Mouse (Mus musculus): ENCODE data around the gene Slc8a1. TPM values are rescaled to one million over a fixed set of nuclear protein-coding genes. Genes with fewer than 3 reads are reported as not detected.

The Slc8a1 gene
- total and polyA plus RNA-seq, 2 experiments from 2014 or later, result 71.6 to 875 TPM

GRCm38 (mm10) chr17:81526463-81526862 lies 211.7 kb downstream of the Slc8a1 start:
- no peak for DNase-seq (ENCODE audit: low spot score)
- ATAC-seq (ENCODE audit: insufficient read depth, low read depth), result peak; percentile 54
- TF ChIP-seq EP300 (IDR thresholded peaks at IDR 0.05; ENCODE audit: low read depth) (no peak), CTCF (IDR thresholded peaks at IDR 0.05; ENCODE audit: low read depth) (no peak)
- H3K4me1 ChIP-seq (ENCODE audit: control insufficient read depth, insufficient read depth), result peaks cover 14% of the 10 kb centered on the region
- H3K4me3 ChIP-seq (ENCODE audit: low read depth, low read length), result no peak overlapping the region
- 62% methylated on average over 3 of the region's 3 CpGs for WGBS
- no peak overlapping the region; the same call in 1 of the 2 replicates for H3K27ac ChIP-seq (ENCODE audit: low read depth)
- H3K27me3 ChIP-seq (ENCODE audit: control insufficient read depth, insufficient read depth, low read length), result no peaks in the 10 kb centered on the region
- H3K9ac ChIP-seq (replicated peaks; ENCODE audit: low read depth, low read length), result no peak overlapping the region
- no peaks in the 10 kb centered on the region for H3K9me3 ChIP-seq (replicated peaks; ENCODE audit: control insufficient read depth, low read length)
- no peaks in the 10 kb centered on the region for H3K36me3 ChIP-seq (replicated peaks; ENCODE audit: control insufficient read depth, insufficient read depth, low read length)
- no peak overlapping the region for H3K4me2 ChIP-seq (ENCODE audit: low read depth, low read length)

- H3K27ac ChIP-seq (ENCODE audit: low read depth), result no peak overlapping the region
- TF ChIP-seq CTCF (IDR thresholded peaks at IDR 0.05; ENCODE audit: low read depth) (no peak), EP300 (IDR thresholded peaks at IDR 0.05; ENCODE audit: low read depth) (no peak)
- no peak overlapping the region for H3K9ac ChIP-seq (replicated peaks; ENCODE audit: low read depth, low read length)
- ATAC-seq (ENCODE audit: insufficient read depth, low read depth) (no peak), DNase-seq (ENCODE audit: low spot score) (no peak)
- H3K36me3 ChIP-seq (replicated peaks; ENCODE audit: control insufficient read depth, insufficient read depth, low read length), result no peaks in the 10 kb centered on the region
- no peak overlapping the region for H3K4me2 ChIP-seq (ENCODE audit: low read depth, low read length)
- H3K4me3 ChIP-seq (ENCODE audit: low read depth, low read length), result no peak overlapping the region
- H3K4me1 ChIP-seq (ENCODE audit: control insufficient read depth, insufficient read depth), result peaks cover 18% of the 10 kb centered on the region
- H3K9me3 ChIP-seq (replicated peaks; ENCODE audit: control insufficient read depth, low read length), result no peaks in the 10 kb centered on the region
- WGBS, result 60% methylated on average over 6 of the region's 6 CpGs
- no peaks in the 10 kb centered on the region for H3K27me3 ChIP-seq (ENCODE audit: control insufficient read depth, insufficient read depth, low read length)
These were observed 213.4 kb downstream of the Slc8a1 start for GRCm38 (mm10) chr17:81524826-81525225.

DNA sequence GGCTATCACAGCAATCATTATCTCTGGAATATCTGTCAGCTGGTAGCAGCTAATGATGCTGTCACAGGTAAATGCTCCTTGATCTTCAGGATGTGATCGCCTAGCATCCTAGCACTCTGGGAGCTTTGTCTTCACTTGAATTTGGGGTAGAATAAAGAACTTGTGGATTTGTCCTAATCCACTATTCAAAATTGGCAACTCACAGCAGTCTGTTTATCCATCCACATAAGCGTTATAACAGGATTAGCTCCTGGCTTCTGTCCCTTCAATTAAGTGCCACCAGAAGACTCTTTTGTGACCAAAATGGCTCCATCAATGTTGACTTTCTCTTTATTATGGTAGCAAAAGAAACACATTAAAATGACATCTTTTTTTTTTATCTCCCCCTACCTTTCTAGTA lies 214.2 kb downstream of the Slc8a1 start:
- 69% methylated on average over 2 of the region's 2 CpGs for WGBS
- Histone ChIP-seq H3K36me3 (replicated peaks; ENCODE audit: control insufficient read depth, insufficient read depth, low read length) (no peaks in the 10 kb centered on the region), H3K27me3 (ENCODE audit: control insufficient read depth, insufficient read depth, low read length) (no peaks in the 10 kb centered on the region), H3K9ac (replicated peaks; ENCODE audit: low read depth, low read length) (no peak overlapping the region), H3K4me1 (ENCODE audit: control insufficient read depth, insufficient read depth) (peaks cover 22% of the 10 kb centered on the region), H3K27ac (ENCODE audit: low read depth) (no peak overlapping the region), H3K4me2 (ENCODE audit: low read depth, low read length) (no peak overlapping the region), H3K9me3 (replicated peaks; ENCODE audit: control insufficient read depth, low read length) (no peaks in the 10 kb centered on the region), H3K4me3 (ENCODE audit: low read depth, low read length) (no peak overlapping the region)
- no peak for ATAC-seq (ENCODE audit: insufficient read depth, low read depth)
- DNase-seq (ENCODE audit: low spot score), result no peak
- TF ChIP-seq EP300 (IDR thresholded peaks at IDR 0.05; ENCODE audit: low read depth), result no peak
- TF ChIP-seq CTCF (IDR thresholded peaks at IDR 0.05; ENCODE audit: low read depth), result no peak

DNA sequence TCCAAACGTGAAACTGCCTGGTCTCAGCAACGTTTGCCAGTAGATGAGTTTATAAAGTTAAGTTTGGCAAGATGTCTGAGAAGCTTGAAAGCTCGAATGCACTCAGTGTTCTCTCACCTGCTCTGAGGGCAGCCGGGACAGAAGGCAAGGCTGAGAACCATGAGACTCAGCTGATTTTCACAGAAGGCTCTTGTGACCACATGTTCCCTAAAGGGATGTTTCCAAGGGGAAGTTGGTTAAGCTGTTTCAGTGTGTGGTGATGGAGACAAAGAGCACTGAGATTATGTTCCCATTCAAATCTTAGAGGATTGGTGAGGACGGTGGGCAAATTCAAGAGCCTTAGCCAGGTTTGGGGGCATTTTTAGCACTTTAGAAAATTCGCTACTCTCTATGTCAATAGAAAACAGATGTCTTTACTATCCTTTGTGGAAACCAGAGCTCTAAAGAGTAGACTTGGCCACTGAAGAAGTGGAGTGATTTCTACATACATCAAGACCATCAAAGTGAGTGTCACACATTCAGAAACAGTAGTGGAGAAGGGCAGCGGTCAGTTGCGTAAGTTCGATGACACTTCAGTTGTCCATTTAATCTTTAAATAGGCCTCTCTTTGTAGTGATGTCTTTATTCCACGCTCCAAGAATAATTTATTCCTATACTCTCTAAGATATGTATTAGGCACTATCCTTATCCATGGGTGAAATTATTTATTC lies 219.7 kb downstream of the Slc8a1 start:
- TF ChIP-seq EP300 (IDR thresholded peaks at IDR 0.05; ENCODE audit: low read depth), result no peak
- no peak for TF ChIP-seq CTCF (IDR thresholded peaks at IDR 0.05; ENCODE audit: low read depth)
- Histone ChIP-seq H3K4me2 (ENCODE audit: low read depth, low read length) (no peak overlapping the region), H3K4me3 (ENCODE audit: low read depth, low read length) (no peak overlapping the region), H3K9me3 (replicated peaks; ENCODE audit: control insufficient read depth, low read length) (no peaks in the 10 kb centered on the region), H3K36me3 (replicated peaks; ENCODE audit: control insufficient read depth, insufficient read depth, low read length) (0 out of 2 replicates have a peak, but pooled peaks cover 3% of the 10 kb centered on the region), H3K9ac (replicated peaks; ENCODE audit: low read depth, low read length) (no peak overlapping the region), H3K4me1 (ENCODE audit: control insufficient read depth, insufficient read depth) (peaks cover 20% of the 10 kb centered on the region), H3K27ac (ENCODE audit: low read depth) (peak overlapping the region; percentile 30; the same call in 1 of the 2 replicates), H3K27me3 (ENCODE audit: control insufficient read depth, insufficient read depth, low read length) (no peaks in the 10 kb centered on the region)
- DNase-seq (ENCODE audit: low spot score) (no peak), ATAC-seq (ENCODE audit: insufficient read depth, low read depth) (no peak)
- WGBS, result 79% methylated on average over 10 of the region's 10 CpGs

DNA sequence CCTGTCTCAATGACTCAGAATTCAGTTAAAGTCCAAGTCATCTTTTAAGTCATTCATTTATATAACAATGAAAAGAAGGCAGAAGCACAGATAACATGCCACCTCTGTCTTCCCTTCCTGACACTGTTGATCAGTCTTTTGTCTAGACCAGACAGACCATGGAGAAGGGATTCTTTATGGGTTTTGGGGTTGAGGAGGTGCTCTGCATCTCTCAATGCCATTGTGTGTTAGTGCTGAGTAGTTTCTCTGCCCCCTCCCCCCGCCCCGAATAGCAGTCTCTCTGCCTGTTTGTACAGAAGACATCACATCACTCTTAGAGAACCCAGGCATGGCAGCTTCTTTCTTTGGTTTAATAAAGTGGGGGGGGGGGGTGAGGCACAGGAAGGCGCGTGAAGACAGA lies 222.0 kb downstream of the Slc8a1 start:
- Histone ChIP-seq H3K36me3 (replicated peaks; ENCODE audit: control insufficient read depth, insufficient read depth, low read length) (0 out of 2 replicates have a peak, but pooled peaks cover 3% of the 10 kb centered on the region), H3K4me3 (ENCODE audit: low read depth, low read length) (no peak overlapping the region), H3K27me3 (ENCODE audit: control insufficient read depth, insufficient read depth, low read length) (no peaks in the 10 kb centered on the region), H3K9me3 (replicated peaks; ENCODE audit: control insufficient read depth, low read length) (no peaks in the 10 kb centered on the region), H3K4me2 (ENCODE audit: low read depth, low read length) (no peak overlapping the region), H3K9ac (replicated peaks; ENCODE audit: low read depth, low read length) (no peak overlapping the region), H3K27ac (ENCODE audit: low read depth) (no peak overlapping the region), H3K4me1 (ENCODE audit: control insufficient read depth, insufficient read depth) (peaks cover 23% of the 10 kb centered on the region)
- TF ChIP-seq CTCF (IDR thresholded peaks at IDR 0.05; ENCODE audit: low read depth) (no peak), EP300 (IDR thresholded peaks at IDR 0.05; ENCODE audit: low read depth) (no peak)
- 92% methylated on average over 4 of the region's 4 CpGs for WGBS
- DNase-seq (ENCODE audit: low spot score) (no peak), ATAC-seq (ENCODE audit: insufficient read depth, low read depth) (no peak)

DNA sequence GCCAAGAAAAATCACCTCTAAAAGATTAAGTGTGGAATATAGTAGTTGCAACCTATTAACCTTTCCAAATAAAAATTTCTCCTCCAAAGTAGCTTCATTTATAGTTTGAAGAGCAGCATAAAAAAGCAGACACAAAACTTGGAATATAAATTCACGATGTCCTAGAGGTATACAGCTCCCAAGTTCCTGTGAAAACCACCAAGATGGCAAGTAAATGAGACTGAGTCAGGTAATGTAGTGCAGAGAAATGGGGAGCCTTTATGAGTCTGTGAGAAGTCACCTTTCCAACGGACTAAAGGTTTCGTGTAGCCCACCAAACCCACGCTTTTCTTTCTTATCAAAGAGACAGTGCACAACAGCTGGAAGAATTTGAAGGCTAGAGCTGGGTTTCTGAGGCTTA lies 224.2 kb downstream of the Slc8a1 start:
- 61% methylated on average over 4 of the region's 4 CpGs for WGBS
- H3K4me2 ChIP-seq (ENCODE audit: low read depth, low read length), result no peak overlapping the region
- H3K4me3 ChIP-seq (ENCODE audit: low read depth, low read length), result no peak overlapping the region
- no peak overlapping the region for H3K9ac ChIP-seq (replicated peaks; ENCODE audit: low read depth, low read length)
- DNase-seq (ENCODE audit: low spot score) (no peak), ATAC-seq (ENCODE audit: insufficient read depth, low read depth) (no peak)
- TF ChIP-seq CTCF (IDR thresholded peaks at IDR 0.05; ENCODE audit: low read depth) (no peak), EP300 (IDR thresholded peaks at IDR 0.05; ENCODE audit: low read depth) (no peak)
- H3K36me3 ChIP-seq (replicated peaks; ENCODE audit: control insufficient read depth, insufficient read depth, low read length), result 0 out of 2 replicates have a peak, but pooled peaks cover 3% of the 10 kb centered on the region
- peaks cover 15% of the 10 kb centered on the region for H3K4me1 ChIP-seq (ENCODE audit: control insufficient read depth, insufficient read depth)
- no peaks in the 10 kb centered on the region for H3K27me3 ChIP-seq (ENCODE audit: control insufficient read depth, insufficient read depth, low read length)
- H3K27ac ChIP-seq (ENCODE audit: low read depth), result peak overlapping the region; percentile 21; the same call in 1 of the 2 replicates
- H3K9me3 ChIP-seq (replicated peaks; ENCODE audit: control insufficient read depth, low read length), result no peaks in the 10 kb centered on the region

Measured in heart, postnatal 0 days (tissue).